Mouse (Mus musculus) spleen, adult 2 months (tissue): ENCODE results near the gene Ryr2. TPM values are rescaled to one million over a fixed set of nuclear protein-coding genes. Genes with fewer than 3 reads are reported as not detected.
A peak's percentile ranks its signal among the peaks of the same experiment; 100 is the strongest.

ENCODE experiments used
- DNase-seq, 2 experiments: peaks; one replicate each; pipeline versions ENCODE4 v3.0.0 to v3.0.0-alpha.2; 2012 to 2021; ENCODE audit warnings: low spot score in 2 of 2, low read depth in 1 of 2
- H3K27ac ChIP-seq: fragments of 200-500 bp; 2 replicates; pipeline ENCODE4 v1.5.1; 2012; ENCODE audit warnings: low read length, inconsistent platforms; ENCODE audit not compliant: insufficient read depth
- H3K27me3 ChIP-seq: fragments of 200-500 bp; 2 replicates; pipeline ENCODE4 v1.6.1; 2012; ENCODE audit warnings: mild to moderate bottlenecking, moderate library complexity, low read length, inconsistent platforms; ENCODE audit not compliant: control insufficient read depth, insufficient read depth
- H3K36me3 ChIP-seq: fragments of 200-500 bp; 2 replicates; pipeline ENCODE4 v1.6.1; 2012; ENCODE audit warnings: mild to moderate bottlenecking, low read length, inconsistent platforms; ENCODE audit not compliant: control insufficient read depth, insufficient read depth
- H3K4me1 ChIP-seq: fragments of 200-500 bp; 2 replicates; pipeline ENCODE4 v1.6.1; 2011; ENCODE audit warnings: inconsistent platforms; ENCODE audit not compliant: control insufficient read depth, insufficient read depth, insufficient read length
- H3K4me3 ChIP-seq: fragments of 200-500 bp; 2 replicates; pipeline ENCODE4 v1.5.1; 2011; ENCODE audit warnings: mild to moderate bottlenecking, inconsistent platforms; ENCODE audit not compliant: insufficient read depth, insufficient read length; ENCODE audit errors: extremely low read depth
- CTCF ChIP-seq: fragments of 200-500 bp; IDR thresholded peaks from 2 replicates; pipeline ENCODE4 v1.5.1; 2011; ENCODE audit warnings: mild to moderate bottlenecking, inconsistent platforms; ENCODE audit not compliant: insufficient read depth, insufficient read length, insufficient replicate concordance; ENCODE audit errors: extremely low read depth
- POLR2A ChIP-seq: fragments of 200-500 bp; IDR thresholded peaks from 2 replicates; pipeline ENCODE4 v1.6.1; 2011; ENCODE audit warnings: low read depth, low read length, inconsistent platforms
- WGBS: fragments of 180-500 bp; shearing (Covaris S2); methylation state at CpG from one replicate; pipeline ENCODE4 v1.1.7; 2018; 5-methylcytosine and 5-hydroxymethylcytosine counted together
- polyA plus RNA-seq: library from polyadenylated mRNA; depleted of rRNA; stranded (reverse); fragments of >200 nt; gene quantifications from 2 replicates; pipeline ENCODE4 v1.2.3, GENCODE M21; 2012

Gene Ryr2
- polyA plus RNA-seq, 1 experiment = 0.27 TPM

DNA sequence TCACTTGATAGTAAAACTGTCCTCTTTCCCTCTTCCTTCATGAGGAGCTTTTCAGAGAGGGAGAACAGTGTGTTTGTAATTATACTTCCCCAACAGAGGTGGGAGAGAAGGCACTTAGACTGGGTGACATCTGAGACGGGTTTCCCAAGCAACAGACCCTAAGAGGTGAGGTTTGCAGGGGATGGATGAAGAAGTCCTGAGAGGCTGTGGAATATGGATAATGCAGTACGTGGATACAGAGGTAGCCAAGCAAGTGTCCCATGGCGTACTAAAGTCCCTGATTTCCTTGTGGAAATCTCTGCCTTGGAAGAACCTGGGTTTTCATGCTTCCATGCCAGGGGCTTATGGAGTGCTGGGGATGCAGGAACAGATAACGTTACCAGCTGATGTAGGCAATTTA is 69.5 kb downstream of the Ryr2 start:
- H3K4me3 ChIP-seq = no peak overlapping the region
- 89% methylated on average over 4 of the region's 4 CpGs for WGBS

GRCm38 (mm10) chr13:12036834-12037233 is 69.9 kb downstream of the Ryr2 start:
- WGBS = 78% methylated on average over 4 of the region's 4 CpGs
- TF ChIP-seq POLR2A = no peak
- no peak for TF ChIP-seq CTCF
- Histone ChIP-seq H3K36me3 (no peaks in the 10 kb centered on the region), H3K4me1 (no peaks in the 10 kb centered on the region; the same call in 1 of the 2 replicates), H3K27ac (no peak overlapping the region), H3K4me3 (no peak overlapping the region), H3K27me3 (no peaks in the 10 kb centered on the region)
- DNase-seq = no peak

More for the DNA sequence above, 69.5 kb downstream of the Ryr2 start:
- no peaks in the 10 kb centered on the region for H3K27me3 ChIP-seq
- H3K27ac ChIP-seq = no peak overlapping the region
- no peaks in the 10 kb centered on the region; the same call in 1 of the 2 replicates for H3K4me1 ChIP-seq
- TF ChIP-seq POLR2A = no peak
- no peak for TF ChIP-seq CTCF
- DNase-seq = no peak
- no peaks in the 10 kb centered on the region for H3K36me3 ChIP-seq

DNA sequence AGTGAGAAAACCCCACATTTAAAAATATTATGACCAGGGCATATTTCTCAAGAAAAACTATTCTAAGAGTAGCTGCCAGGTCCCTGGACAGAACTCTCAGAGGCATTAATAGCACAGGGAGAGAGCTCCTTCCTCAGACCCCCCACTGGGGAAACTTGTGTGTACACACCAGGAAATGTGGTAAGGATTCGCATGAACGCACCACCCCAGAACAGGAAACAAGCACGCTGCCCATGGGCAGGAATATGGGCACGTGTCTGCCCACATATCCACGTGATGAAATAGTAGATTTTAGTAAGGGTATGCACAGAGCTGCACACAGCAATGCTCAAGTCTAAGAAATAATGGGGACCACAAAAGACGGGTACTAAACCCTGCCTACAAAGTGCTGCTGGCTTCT is 72.8 kb downstream of the Ryr2 start:
- H3K27ac ChIP-seq = no peak overlapping the region
- H3K36me3 ChIP-seq = no peaks in the 10 kb centered on the region
- TF ChIP-seq POLR2A (no peak), CTCF (no peak)
- DNase-seq = peak; percentile 50 to 61
- no peaks in the 10 kb centered on the region for H3K27me3 ChIP-seq
- peaks cover 2% of the 10 kb centered on the region; the same call in 1 of the 2 replicates for H3K4me1 ChIP-seq
- H3K4me3 ChIP-seq = no peak overlapping the region
- 6% methylated on average over 6 of the region's 6 CpGs for WGBS

- Histone ChIP-seq H3K27me3 (no peaks in the 10 kb centered on the region), H3K36me3 (no peaks in the 10 kb centered on the region), H3K27ac (peak overlapping the region; percentile 2; the same call in 1 of the 2 replicates), H3K4me3 (no peak overlapping the region), H3K4me1 (peaks cover 4% of the 10 kb centered on the region; the same call in 1 of the 2 replicates)
- 62% methylated on average over 5 of the region's 5 CpGs for WGBS
- no peak for DNase-seq
- TF ChIP-seq CTCF = no peak
- TF ChIP-seq POLR2A = no peak
Measured at GRCm38 (mm10) chr13:12033272-12033671, 73.5 kb downstream of the Ryr2 start.

DNA sequence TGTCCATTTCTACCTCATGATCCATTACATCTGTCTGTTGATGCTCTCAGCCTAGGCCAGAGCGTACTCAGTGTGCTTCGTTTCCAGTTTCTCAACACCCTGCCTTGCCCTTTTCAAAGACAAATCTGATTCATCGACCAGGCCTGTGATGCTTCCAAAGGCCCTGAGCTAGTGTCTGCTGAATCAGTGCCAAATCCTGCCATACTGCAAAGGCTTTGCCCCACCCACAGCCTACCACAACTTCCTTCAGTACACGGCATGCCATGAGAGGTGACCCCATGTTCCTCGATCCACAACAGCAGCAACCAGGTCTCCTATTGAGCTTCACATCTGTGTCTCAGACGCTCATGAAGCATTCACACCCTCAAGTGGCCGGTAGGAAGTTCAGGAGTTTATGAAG is 76.9 kb downstream of the Ryr2 start:
- WGBS = 64% methylated on average over 7 of the region's 7 CpGs
- Histone ChIP-seq H3K4me1 (peaks cover 7% of the 10 kb centered on the region; the same call in 1 of the 2 replicates), H3K27ac (no peak overlapping the region), H3K36me3 (no peaks in the 10 kb centered on the region), H3K27me3 (no peaks in the 10 kb centered on the region), H3K4me3 (no peak overlapping the region)
- no peak for DNase-seq
- TF ChIP-seq POLR2A = no peak
- TF ChIP-seq CTCF = no peak

DNA sequence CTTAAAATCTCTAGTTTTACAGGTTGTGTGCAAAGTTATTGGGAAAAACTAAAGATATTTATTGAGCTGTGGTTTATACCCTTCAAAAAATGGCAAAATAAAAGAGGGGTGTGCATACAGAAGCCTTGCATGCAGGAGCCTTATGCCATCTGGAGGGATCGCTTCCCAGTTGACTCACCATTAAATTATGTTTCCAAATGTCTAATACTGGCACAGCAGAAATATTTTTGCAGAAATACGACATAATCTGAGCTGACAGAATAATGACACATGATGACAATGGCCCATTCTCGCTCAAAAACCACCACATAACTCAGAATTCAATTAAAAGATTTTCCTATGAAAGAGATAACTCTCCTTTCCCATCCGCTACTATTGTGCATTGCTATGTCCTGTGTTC is 77.4 kb downstream of the Ryr2 start:
- Histone ChIP-seq H3K36me3 (no peaks in the 10 kb centered on the region), H3K4me1 (peaks cover 7% of the 10 kb centered on the region; the same call in 1 of the 2 replicates), H3K27me3 (no peaks in the 10 kb centered on the region), H3K4me3 (no peak overlapping the region), H3K27ac (no peak overlapping the region)
- WGBS = 89% methylated on average over 4 of the region's 4 CpGs
- TF ChIP-seq CTCF = no peak
- no peak for DNase-seq

GRCm38 (mm10) chr13:12018046-12018445 is 88.7 kb downstream of the Ryr2 start:
- no peaks in the 10 kb centered on the region for H3K36me3 ChIP-seq
- no peak for TF ChIP-seq CTCF
- no peak for TF ChIP-seq POLR2A
- WGBS = 91% methylated on average over 9 of the region's 9 CpGs
- H3K27ac ChIP-seq = no peak overlapping the region
- no peak for DNase-seq
- no peaks in the 10 kb centered on the region for H3K4me1 ChIP-seq
- H3K4me3 ChIP-seq = no peak overlapping the region
- no peaks in the 10 kb centered on the region for H3K27me3 ChIP-seq

DNA sequence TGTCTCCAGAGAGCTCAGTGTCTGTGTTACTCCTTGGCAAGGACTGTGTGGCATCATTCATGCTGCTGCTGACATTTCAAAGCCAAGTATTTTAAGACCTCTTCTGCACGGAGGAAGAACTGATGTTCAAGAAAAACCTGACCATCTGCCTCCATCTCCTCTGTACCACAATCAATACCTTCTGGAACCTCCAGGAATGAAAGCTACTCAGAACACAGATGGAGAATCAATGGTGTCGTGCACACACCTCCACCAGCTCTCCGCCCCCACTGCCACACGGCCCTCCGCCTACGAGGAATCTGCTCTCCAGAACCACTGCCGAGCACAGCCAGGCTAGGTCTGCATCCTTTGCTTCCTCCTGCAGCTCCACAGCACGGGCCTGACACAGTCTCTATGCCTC is 92.8 kb downstream of the Ryr2 start:
- WGBS = 85% methylated on average over 8 of the region's 8 CpGs
- no peak for TF ChIP-seq POLR2A
- no peak for TF ChIP-seq CTCF
- no peaks in the 10 kb centered on the region for H3K36me3 ChIP-seq
- no peak overlapping the region for H3K27ac ChIP-seq
- no peaks in the 10 kb centered on the region for H3K4me1 ChIP-seq
- DNase-seq = no peak
- no peak overlapping the region for H3K4me3 ChIP-seq
- no peaks in the 10 kb centered on the region for H3K27me3 ChIP-seq
